Mouse (Mus musculus) forebrain, postnatal 0 days (tissue): Measurements from ENCODE around the gene Rara. TPM values are rescaled to one million over a fixed set of nuclear protein-coding genes. Genes with fewer than 3 reads are reported as not detected.
"Not testable (repeated sequence)": the region's sequence is repeated elsewhere in the genome, so short reads cannot be mapped to it uniquely, and the experiment has no call there.

ENCODE experiments used
- ATAC-seq: fragments of 200-750 bp; cut with Nextera tagmentation; 2 replicates; pipeline ENCODE4 v1.8.0; 2017; ENCODE audit warnings: mild to moderate bottlenecking, moderate library complexity
- DNase-seq: peaks from one replicate; pipeline ENCODE4 v3.0.0-alpha.2; 2015
- H3K27ac ChIP-seq: fragments of 300-500 bp; sonication (generic); 2 replicates; pipeline ENCODE4 v1.5.1; 2014; ENCODE audit warnings: low read depth, mild to moderate bottlenecking, antibody characterized with exemption, low read length, moderate library complexity, mixed read lengths
- H3K27me3 ChIP-seq: fragments of 300-500 bp; sonication (generic); 2 replicates; pipeline ENCODE4 v1.6.1; 2014; ENCODE audit warnings: mild to moderate bottlenecking, low read length, mixed read lengths; ENCODE audit not compliant: insufficient read depth
- H3K36me3 ChIP-seq: fragments of 300-500 bp; sonication (generic); 2 replicates; pipeline ENCODE4 v1.6.1; 2014; ENCODE audit warnings: mild to moderate bottlenecking, moderate library complexity; ENCODE audit not compliant: insufficient read depth
- H3K4me1 ChIP-seq: fragments of 300-500 bp; sonication (generic); 2 replicates; pipeline ENCODE4 v1.6.1; 2014; ENCODE audit warnings: antibody characterized with exemption; ENCODE audit not compliant: insufficient read depth
- H3K4me2 ChIP-seq: fragments of 300-500 bp; sonication (generic); 2 replicates; pipeline ENCODE4 v1.6.1; 2014; ENCODE audit warnings: low read depth, mild to moderate bottlenecking, moderate library complexity
- H3K4me3 ChIP-seq: fragments of 300-500 bp; sonication (generic); 2 replicates; pipeline ENCODE4 v1.5.1; 2014; ENCODE audit warnings: low read depth, low read length, mixed read lengths
- H3K9ac ChIP-seq: fragments of 300-500 bp; sonication (generic); 2 replicates; pipeline ENCODE4 v1.6.1; 2014; ENCODE audit warnings: mild to moderate bottlenecking
- H3K9me3 ChIP-seq: fragments of 300-500 bp; sonication (generic); 2 replicates; pipeline ENCODE4 v1.6.1; 2016; ENCODE audit warnings: low read length
- CTCF ChIP-seq: sonication (generic); IDR thresholded peaks from 2 replicates; pipeline ENCODE4 v1.5.1; 2016; ENCODE audit warnings: antibody characterized with exemption, control low read depth, low read depth
- WGBS: fragments of 180-500 bp; shearing (Covaris S2); extraction: QIAGEN DNeasy Blood & Tissue Kit; methylation state at CpG from one replicate; pipeline ENCODE4 v1.1.7; 2014; 5-methylcytosine and 5-hydroxymethylcytosine counted together
- polyA plus RNA-seq: library from polyadenylated mRNA; unstranded; fragments of >200 nt; fragmentation: Nextera tagmentation; extraction: Ambion mirVana; gene quantifications from 2 replicates; pipeline ENCODE4 v1.2.1, GENCODE M21; 2015
- total RNA-seq: library from RNA; depleted of rRNA; stranded (reverse); fragments of >200 nt; gene quantifications from 2 replicates; pipeline ENCODE4 v1.2.3, GENCODE M21; 2014

Gene Rara
- total and polyA plus RNA-seq, 2 experiments from 2014 or later: 10.7 to 15.2 TPM

DNA sequence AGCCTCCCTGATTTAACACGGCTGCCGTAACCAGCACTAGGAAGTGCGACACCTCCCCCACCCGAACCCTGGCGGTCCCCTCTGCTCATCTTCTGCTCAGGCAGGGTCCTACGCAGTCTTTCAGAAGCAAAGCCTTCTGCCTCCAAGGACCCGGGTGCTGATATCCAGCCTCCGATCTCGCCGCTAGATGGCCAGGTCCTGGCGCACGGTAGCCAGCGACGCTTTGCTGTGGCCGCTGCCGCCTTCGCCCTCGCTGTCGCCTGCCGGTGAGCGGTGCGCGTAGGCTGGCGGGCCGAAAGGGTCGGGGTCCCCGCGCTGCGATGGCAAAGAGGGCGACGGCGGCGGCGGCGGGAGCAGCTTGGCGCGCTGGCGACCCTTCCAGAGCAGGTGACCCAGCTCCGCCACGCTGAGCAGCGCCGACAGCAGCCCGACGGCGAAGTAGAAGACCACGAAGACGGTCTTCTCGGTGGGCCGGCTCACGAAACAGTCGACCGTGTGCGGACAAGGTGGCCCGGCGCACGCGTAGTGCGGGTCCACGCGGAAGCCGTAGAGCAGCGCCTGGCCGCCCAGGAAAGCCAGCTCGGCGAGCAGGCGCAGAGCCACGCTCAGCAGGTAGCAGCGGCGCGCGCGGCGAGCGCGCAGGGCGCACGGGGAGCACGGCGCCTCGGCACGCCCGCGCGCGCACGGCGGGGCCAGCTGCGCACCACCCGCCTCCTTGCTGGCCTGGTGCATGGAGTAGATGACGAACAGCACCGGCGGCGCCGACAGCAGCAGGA is 54.6 kb downstream of the Rara start:
- peak; percentile 87 for DNase-seq
- Histone ChIP-seq H3K27me3 (no peaks in the 10 kb centered on the region), H3K9me3 (no peaks in the 10 kb centered on the region), H3K4me2 (peak overlapping the region; percentile 72), H3K27ac (peak overlapping the region; percentile 86), H3K36me3 (no peaks in the 10 kb centered on the region), H3K4me1 (no peaks in the 10 kb centered on the region; the same call in 1 of the 2 replicates), H3K9ac (peak overlapping the region; percentile 73), H3K4me3 (peak overlapping the region; percentile 69)
- peak; percentile 90 for ATAC-seq
- peak; percentile 82 for TF ChIP-seq CTCF
- WGBS: 2% methylated on average over 94 of the region's 94 CpGs

DNA sequence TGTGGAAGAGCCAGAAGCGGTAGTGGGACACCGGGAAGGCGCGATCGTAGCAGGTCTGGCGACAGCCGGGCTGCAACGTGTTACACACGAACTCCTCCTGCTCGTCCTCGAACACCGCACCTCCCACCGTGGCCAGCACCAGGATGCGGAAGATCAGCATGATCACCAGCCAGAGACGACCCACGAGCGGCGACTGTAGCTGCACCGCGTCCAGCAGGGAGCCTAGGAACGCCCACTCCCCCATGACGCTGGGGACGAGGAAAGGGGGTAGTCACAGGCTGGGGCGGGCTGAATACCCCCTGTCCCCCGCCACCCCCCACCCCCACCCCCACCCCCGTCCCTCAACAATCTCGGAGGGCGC is 55.1 kb downstream of the Rara start, which contains the start of gene Gjd3:
TSS of gene Gjd3 (minus strand) at position 244 of the 361 bp plus-strand sequence.
- peak within 1 kb of the TSS; percentile 69 for H3K4me3 ChIP-seq
- DNase-seq (no peak), ATAC-seq (no peak; the same call in 1 of the 2 replicates)
- H3K9me3 ChIP-seq: no peaks in the 10 kb centered on the region
- H3K9ac ChIP-seq: peak within 1 kb of the TSS; percentile 73
- no peaks in the 10 kb centered on the region for H3K36me3 ChIP-seq
- H3K27ac ChIP-seq: peak within 1 kb of the TSS; percentile 86
- TF ChIP-seq CTCF: no peak
- H3K4me1 ChIP-seq: no peaks in the 10 kb centered on the region; the same call in 1 of the 2 replicates
- peak within 1 kb of the TSS; percentile 72 for H3K4me2 ChIP-seq
- 5% methylated on average over 26 of the region's 28 CpGs for WGBS
- no peaks in the 10 kb centered on the region for H3K27me3 ChIP-seq

DNA sequence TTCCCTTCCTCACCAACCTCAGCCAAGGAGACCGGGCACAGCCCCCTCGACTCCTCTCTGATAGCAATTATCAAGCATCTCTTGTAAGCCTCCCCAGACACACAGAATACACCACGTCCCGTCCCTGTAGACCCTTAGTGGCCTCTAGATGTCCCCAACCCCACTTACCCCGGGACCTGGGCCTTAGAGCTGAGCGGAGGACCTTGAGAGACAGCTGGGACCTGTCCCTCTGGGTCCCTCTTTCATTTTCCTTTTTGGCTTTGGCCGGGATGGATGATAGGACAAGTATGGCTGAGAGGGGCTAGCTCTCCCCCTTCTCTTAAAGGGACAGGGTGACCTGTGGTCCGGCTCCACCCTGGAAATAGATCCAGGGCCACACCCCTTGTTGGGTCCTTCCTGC is 55.9 kb downstream of the Rara start:
- WGBS: 51% methylated on average over 8 of the region's 8 CpGs
- Histone ChIP-seq H3K27me3 (no peaks in the 10 kb centered on the region), H3K9me3 (no peaks in the 10 kb centered on the region), H3K4me1 (no peaks in the 10 kb centered on the region; the same call in 1 of the 2 replicates), H3K4me3 (peak overlapping the region; percentile 69; the same call in 1 of the 2 replicates), H3K27ac (no peak overlapping the region), H3K4me2 (peak overlapping the region; percentile 72), H3K9ac (no peak overlapping the region), H3K36me3 (no peaks in the 10 kb centered on the region)
- no peak for TF ChIP-seq CTCF
- DNase-seq: no peak
- ATAC-seq: no peak

DNA sequence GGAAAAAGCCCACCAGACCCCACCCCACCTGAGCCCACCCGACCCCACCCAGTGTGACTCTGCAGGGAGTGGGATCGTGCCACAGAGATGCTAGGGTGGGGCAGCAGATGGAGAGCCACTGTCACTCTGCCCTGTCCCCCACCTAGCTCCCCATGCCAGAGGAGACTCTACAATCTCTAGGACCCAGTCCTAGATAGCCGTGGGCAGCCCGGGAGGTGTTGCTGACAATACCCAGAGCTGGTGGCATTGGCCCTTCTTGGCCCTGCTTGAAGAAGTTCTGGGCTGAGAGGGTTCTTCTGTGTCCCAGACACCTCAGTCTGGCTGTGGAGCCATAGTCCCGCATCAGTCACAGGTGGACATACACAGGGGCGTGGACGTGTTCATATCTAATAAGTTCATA is 57.9 kb downstream of the Rara start:
- H3K27me3 ChIP-seq: no peaks in the 10 kb centered on the region
- H3K27ac ChIP-seq: no peak overlapping the region
- no peaks in the 10 kb centered on the region for H3K36me3 ChIP-seq
- no peak for ATAC-seq
- H3K4me1 ChIP-seq: no peaks in the 10 kb centered on the region; the same call in 1 of the 2 replicates
- DNase-seq: no peak
- no peak overlapping the region for H3K4me2 ChIP-seq
- TF ChIP-seq CTCF: no peak
- no peak overlapping the region for H3K4me3 ChIP-seq
- no peak overlapping the region for H3K9ac ChIP-seq
- H3K9me3 ChIP-seq: no peaks in the 10 kb centered on the region
- 96% methylated on average over 7 of the region's 7 CpGs for WGBS

DNA sequence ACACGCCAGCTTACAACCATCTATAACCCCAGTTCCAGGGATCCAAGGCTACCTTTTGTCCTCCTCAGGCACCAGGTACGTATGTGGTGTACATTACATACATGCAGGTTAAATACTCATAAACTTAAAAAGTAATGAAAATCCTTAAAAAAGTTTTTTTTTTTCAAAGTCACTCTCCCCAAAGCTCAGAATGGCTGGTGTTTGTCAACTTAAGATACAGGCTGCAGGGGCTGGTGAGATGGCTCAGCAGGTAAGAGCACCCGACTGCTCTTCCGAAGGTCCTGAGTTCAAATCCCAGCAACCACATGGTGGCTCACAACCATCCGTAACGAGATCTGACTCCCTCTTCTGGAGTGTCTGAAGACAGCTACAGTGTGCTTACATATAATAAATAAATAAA is 60.6 kb downstream of the Rara start:
- H3K9ac ChIP-seq, H3K4me2 ChIP-seq, H3K27ac ChIP-seq, H3K4me1 ChIP-seq, H3K27me3 ChIP-seq, DNase-seq, H3K4me3 ChIP-seq, H3K9me3 ChIP-seq, H3K36me3 ChIP-seq, ATAC-seq: not testable (repeated sequence)
- 95% methylated on average over 4 of the region's 6 CpGs for WGBS

GRCm38 (mm10) chr11:98990866-98991265 is 63.2 kb downstream of the Rara start:
- ATAC-seq (no peak), DNase-seq (no peak)
- H3K9ac ChIP-seq: no peak overlapping the region
- no peaks in the 10 kb centered on the region for H3K36me3 ChIP-seq
- no peak overlapping the region for H3K4me2 ChIP-seq
- H3K4me1 ChIP-seq: no peaks in the 10 kb centered on the region
- H3K27ac ChIP-seq: no peak overlapping the region
- TF ChIP-seq CTCF: no peak
- H3K4me3 ChIP-seq: no peak overlapping the region
- WGBS: 82% methylated on average over 6 of the region's 6 CpGs
- H3K9me3 ChIP-seq: no peaks in the 10 kb centered on the region
- no peaks in the 10 kb centered on the region for H3K27me3 ChIP-seq

DNA sequence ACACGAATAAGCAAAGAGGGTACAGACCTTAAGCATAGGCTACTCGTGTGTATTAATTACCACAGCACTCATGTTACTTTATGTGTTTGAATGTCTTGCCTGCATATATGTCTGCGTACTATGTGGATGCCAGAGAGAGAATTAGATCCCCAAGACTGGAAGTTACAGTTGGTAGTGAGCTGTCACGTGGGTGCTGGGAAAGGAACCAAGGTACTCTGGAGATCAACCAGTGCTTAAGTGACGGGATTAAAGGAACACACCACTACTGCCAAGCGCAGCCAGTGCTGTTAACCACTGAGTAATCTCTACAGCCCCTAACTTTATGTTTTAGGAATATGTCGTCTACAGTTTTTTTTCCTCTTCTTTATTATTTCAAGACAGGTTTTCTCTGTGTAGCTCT is 68.4 kb downstream of the Rara start:
- TF ChIP-seq CTCF: no peak
- no peak overlapping the region for H3K4me2 ChIP-seq
- no peak overlapping the region for H3K9ac ChIP-seq
- H3K4me3 ChIP-seq: no peak overlapping the region
- H3K9me3 ChIP-seq: no peaks in the 10 kb centered on the region
- no peaks in the 10 kb centered on the region for H3K36me3 ChIP-seq
- DNase-seq (no peak), ATAC-seq (no peak)
- no peak overlapping the region for H3K27ac ChIP-seq
- no peaks in the 10 kb centered on the region for H3K27me3 ChIP-seq
- no peaks in the 10 kb centered on the region for H3K4me1 ChIP-seq
- WGBS: 90% methylated on average over 7 of the region's 7 CpGs
